ENCODE assay signal across 10 mouse cellular contexts in genomic region chr9:56886113-56886512, GRCm38 (mm10). TPM values are rescaled to one million over a fixed set of nuclear protein-coding genes. Genes with fewer than 3 reads are reported as not detected.
A peak's percentile ranks its signal among the peaks of the same experiment; 100 is the strongest.
DNase-seq lines count a peak whose midpoint lies in the region; ATAC-seq and TF ChIP-seq lines count a peak whose summit lies in the region.
"Had no signal": no experiment of that assay in that cellular context is flagged by ENCODE, and none has a peak within 500 bp of the region (broad histone marks: within the 10 kb centered on the region; RNA-seq: fewer than 3 reads in every experiment).

No protein-coding gene starts in this region.

- no peak for TF ChIP-seq POLR2A in spleen, adult 2 months (IDR thresholded peaks at IDR 0.05; ENCODE audit: low read depth, low read length)
- TF ChIP-seq POLR2A in embryonic fibroblast, embryonic 13.5 days (IDR thresholded peaks at IDR 0.05; ENCODE audit: low read depth, low read length), result no peak

- DNase-seq in hindbrain, embryonic 10.5 days (ENCODE audit: low spot score), result peak; percentile 60
- DNase-seq in spleen, adult 2 months (ENCODE audit: low read depth in 1 of 2, low spot score in 2 of 2), result no peak
- no peak for DNase-seq in spleen, postnatal 14 days (ENCODE audit: low spot score in 2 of 2)
- DNase-seq in thymus, postnatal 4 days, result peak; percentile 79
- no peak for DNase-seq in cerebellum, adult 18-20 months

- TF ChIP-seq CTCF in spleen, adult 2 months (IDR thresholded peaks at IDR 0.05; ENCODE audit: extremely low read depth, insufficient read depth, insufficient read length, insufficient replicate concordance), result peak; percentile 18; the same call in 1 of the 2 replicates
- TF ChIP-seq CTCF in embryonic fibroblast, embryonic 13.5 days (IDR thresholded peaks at IDR 0.05; ENCODE audit: borderline replicate concordance, insufficient read depth, low read length), result peak; percentile 71; the same call in 1 of the 2 replicates

- H3K27ac ChIP-seq in hindbrain, embryonic 10.5 days, result no peak overlapping the region; the same call in 1 of the 2 replicates
- H3K27ac ChIP-seq in hindbrain, embryonic 12.5 days, result no peak overlapping the region
- H3K27ac ChIP-seq in spleen, adult 2 months (ENCODE audit: insufficient read depth, low read length), result no peak overlapping the region
- H3K27ac ChIP-seq in embryonic fibroblast, embryonic 13.5 days (ENCODE audit: insufficient read depth, low read length), result no peak overlapping the region
- H3K27ac ChIP-seq: embryonic facial prominence, embryonic 12.5 days had no signal

- peaks cover 11% of the 10 kb centered on the region; the same call in 1 of the 2 replicates for H3K27me3 ChIP-seq in hindbrain, embryonic 10.5 days (ENCODE audit: insufficient read depth, poor library complexity, severe bottlenecking)
- H3K27me3 ChIP-seq in hindbrain, embryonic 12.5 days, result peaks cover 3% of the 10 kb centered on the region; the same call in 1 of the 2 replicates
- H3K27me3 ChIP-seq in spleen, adult 2 months (ENCODE audit: control insufficient read depth, insufficient read depth, low read length), result no peaks in the 10 kb centered on the region
- H3K27me3 ChIP-seq: embryonic facial prominence, embryonic 12.5 days had no signal

- 66% methylated on average over 13 of the region's 13 CpGs for WGBS in hindbrain, embryonic 10.5 days
- 59% methylated on average over 13 of the region's 13 CpGs for WGBS in hindbrain, embryonic 12.5 days
- WGBS in spleen, adult 2 months, result 64% methylated on average over 13 of the region's 13 CpGs

- H3K4me1 ChIP-seq in hindbrain, embryonic 10.5 days (replicated peaks), result peaks cover 32% of the 10 kb centered on the region
- peaks cover 18% of the 10 kb centered on the region; the same call in 1 of the 2 replicates for H3K4me1 ChIP-seq in hindbrain, embryonic 12.5 days
- no peaks in the 10 kb centered on the region for H3K4me1 ChIP-seq in spleen, adult 2 months (ENCODE audit: control insufficient read depth, insufficient read depth, insufficient read length)
- H3K4me1 ChIP-seq in embryonic fibroblast, embryonic 13.5 days (ENCODE audit: control insufficient read depth, insufficient read depth, low read length), result peaks cover 5% of the 10 kb centered on the region

- no peak overlapping the region for H3K4me3 ChIP-seq in hindbrain, embryonic 10.5 days
- no peak overlapping the region for H3K4me3 ChIP-seq in hindbrain, embryonic 12.5 days
- H3K4me3 ChIP-seq in spleen, adult 2 months (ENCODE audit: extremely low read depth, insufficient read depth, insufficient read length), result no peak overlapping the region
- no peak overlapping the region for H3K4me3 ChIP-seq in embryonic fibroblast, embryonic 13.5 days (ENCODE audit: insufficient read depth, low read length)
- H3K4me3 ChIP-seq: embryonic facial prominence, embryonic 12.5 days; myocyte had no signal

- H3K4me2 ChIP-seq in hindbrain, embryonic 12.5 days (replicated peaks), result no peak overlapping the region
- H3K4me2 ChIP-seq: embryonic facial prominence, embryonic 12.5 days had no signal

- no peaks in the 10 kb centered on the region for H3K9me3 ChIP-seq in hindbrain, embryonic 10.5 days
- H3K9me3 ChIP-seq in hindbrain, embryonic 12.5 days (replicated peaks), result no peaks in the 10 kb centered on the region
- H3K9me3 ChIP-seq: embryonic facial prominence, embryonic 12.5 days had no signal

- no peaks in the 10 kb centered on the region for H3K36me3 ChIP-seq in hindbrain, embryonic 10.5 days
- H3K36me3 ChIP-seq in hindbrain, embryonic 12.5 days, result no peaks in the 10 kb centered on the region
- H3K36me3 ChIP-seq in spleen, adult 2 months (ENCODE audit: control insufficient read depth, insufficient read depth, low read length), result no peaks in the 10 kb centered on the region

- ATAC-seq in hindbrain, embryonic 12.5 days (ENCODE audit: low FRiP score), result no peak
- ATAC-seq in inflammation-experienced regulatory T-cells, adult 6 months, result no peak

- H3K9ac ChIP-seq in hindbrain, embryonic 12.5 days, result no peak overlapping the region
- H3K9ac ChIP-seq: embryonic facial prominence, embryonic 12.5 days had no signal

RNA-seq across cellular contexts. Expression of gene Cspg4, which starts 21.3 kb away (rescaled TPM):
- 1.9 and 2.0 TPM in 2 replicates for polyA plus RNA-seq in hindbrain, embryonic 10.5 days (2016; fragmentation: Nextera tagmentation; extraction: Ambion mirVana)
- polyA plus RNA-seq in hindbrain, embryonic 12.5 days (2016; fragmentation: Nextera tagmentation; extraction: Ambion mirVana), result 6.8 and 8.9 TPM in 2 replicates
- polyA plus RNA-seq in spleen, adult 2 months (2012; rRNA removed), result 1.3 TPM in 2 replicates
- polyA plus RNA-seq in embryonic fibroblast, embryonic 13.5 days (2011; ENCODE audit: insufficient read length, low read depth, missing spikeins), result 48.4 and 76.1 TPM in 2 replicates
- polyA plus RNA-seq in inflammation-experienced regulatory T-cells, adult 6 months (2017; shearing (Covaris generic)), result not detected

RNA-seq across cellular contexts. Expression of gene Odf3l1, which starts 21.6 kb away (rescaled TPM):
- 0.14 TPM in 1 of 2 replicates, not detected in the other for polyA plus RNA-seq in hindbrain, embryonic 10.5 days (2016; fragmentation: Nextera tagmentation; extraction: Ambion mirVana)
- polyA plus RNA-seq in hindbrain, embryonic 12.5 days (2016; fragmentation: Nextera tagmentation; extraction: Ambion mirVana), result 0.29 and 0.54 TPM in 2 replicates
- 0.28 and 0.29 TPM in 2 replicates for polyA plus RNA-seq in spleen, adult 2 months (2012; rRNA removed)
- polyA plus RNA-seq in embryonic fibroblast, embryonic 13.5 days (2011; ENCODE audit: insufficient read length, low read depth, missing spikeins), result not detected in 2 replicates
- polyA plus RNA-seq in inflammation-experienced regulatory T-cells, adult 6 months (2017; shearing (Covaris generic)), result not detected

RNA-seq across cellular contexts. Expression of gene Snx33, which starts 42.1 kb away (rescaled TPM):
- polyA plus RNA-seq in hindbrain, embryonic 10.5 days (2016; fragmentation: Nextera tagmentation; extraction: Ambion mirVana), result 6.7 and 9.2 TPM in 2 replicates
- polyA plus RNA-seq in hindbrain, embryonic 12.5 days (2016; fragmentation: Nextera tagmentation; extraction: Ambion mirVana), result 7.2 and 7.3 TPM in 2 replicates
- 8.6 and 9.0 TPM in 2 replicates for polyA plus RNA-seq in spleen, adult 2 months (2012; rRNA removed)
- 18.1 and 20.7 TPM in 2 replicates for polyA plus RNA-seq in embryonic fibroblast, embryonic 13.5 days (2011; ENCODE audit: insufficient read length, low read depth, missing spikeins)
- polyA plus RNA-seq in inflammation-experienced regulatory T-cells, adult 6 months (2017; shearing (Covaris generic)), result 1 to 10 TPM; 4.2 to 7.6 (median 5.8) TPM

RNA-seq across cellular contexts. Expression of gene Imp3, which starts 51.2 kb away (rescaled TPM):
- polyA plus RNA-seq in hindbrain, embryonic 10.5 days (2016; fragmentation: Nextera tagmentation; extraction: Ambion mirVana), result 66.8 and 67.9 TPM in 2 replicates
- 60.9 and 62.7 TPM in 2 replicates for polyA plus RNA-seq in hindbrain, embryonic 12.5 days (2016; fragmentation: Nextera tagmentation; extraction: Ambion mirVana)
- 167 and 283 TPM in 2 replicates for polyA plus RNA-seq in spleen, adult 2 months (2012; rRNA removed)
- 92.7 and 107 TPM in 2 replicates for polyA plus RNA-seq in embryonic fibroblast, embryonic 13.5 days (2011; ENCODE audit: insufficient read length, low read depth, missing spikeins)
- 10 to 100 TPM; 46.7 to 50.9 (median 48.0) TPM for polyA plus RNA-seq in inflammation-experienced regulatory T-cells, adult 6 months (2017; shearing (Covaris generic))

Comparison
In these comparisons a context has a peak if more than half of its experiments do, and no peak if none do; other contexts are left out.
1. DNase-seq: peak in hindbrain, embryonic 10.5 days (single experiment) and thymus, postnatal 4 days (single experiment); none in spleen, adult 2 months (0 of 2), spleen, postnatal 14 days (0 of 2) and cerebellum, adult 18-20 months (0 of 2).